Mouse (Mus musculus) MEL (cell line): ENCODE results near the gene Vmn1r85.

ENCODE experiments used
- CTCF ChIP-seq, 3 experiments: IDR thresholded peaks in 2 of 3; conservative IDR thresholded peaks in 1 of 3; 2 replicates each; pipeline ENCODE4 v1.5.1; 2011 to 2012; ENCODE audit warnings: low read length in 3 of 3, low read depth in 2 of 3, mild to moderate bottlenecking in 2 of 3, improper control_type of control experiment in 1 of 3, inconsistent platforms in 1 of 3, mixed read lengths in 1 of 3, moderate library complexity in 1 of 3; ENCODE audit not compliant: control insufficient read depth in 1 of 3, insufficient read depth in 1 of 3, poor library complexity in 1 of 3, severe bottlenecking in 1 of 3
- GATA1 ChIP-seq: IDR thresholded peaks from 2 replicates; pipeline ENCODE4 v1.6.1; 2011; ENCODE audit warnings: low read depth, low read length, improper control_type of control experiment
- KAT2A ChIP-seq: conservative IDR thresholded peaks from 2 replicates; pipeline ENCODE4 v1.6.1; 2012; ENCODE audit warnings: low read depth, low read length, improper control_type of control experiment, inconsistent platforms
- NELFE ChIP-seq: IDR thresholded peaks from 2 replicates; pipeline ENCODE4 v1.6.1; 2011; ENCODE audit warnings: low read depth, low read length, improper control_type of control experiment
- POLR2A ChIP-seq, 2 experiments: IDR thresholded peaks; 2 replicates each; pipeline ENCODE4 v1.6.1; 2011 to 2012; ENCODE audit warnings: low read length in 2 of 2, mild to moderate bottlenecking in 2 of 2, control low read depth in 1 of 2, improper control_type of control experiment in 1 of 2, low read depth in 1 of 2, moderate library complexity in 1 of 2; ENCODE audit not compliant: control insufficient read depth in 1 of 2, insufficient read depth in 1 of 2, poor library complexity in 1 of 2
- RAD21 ChIP-seq: IDR thresholded peaks from 2 replicates; pipeline ENCODE4 v1.6.1; 2011; ENCODE audit warnings: mild to moderate bottlenecking, low read depth, low read length, improper control_type of control experiment
- RCOR1 ChIP-seq: IDR thresholded peaks from 2 replicates; pipeline ENCODE4 v1.6.1; 2012; ENCODE audit warnings: low read depth, mild to moderate bottlenecking, inconsistent platforms, low read length, improper control_type of control experiment
- TBP ChIP-seq: IDR thresholded peaks from 2 replicates; pipeline ENCODE4 v1.8.0; 2011; ENCODE audit warnings: low read depth, low read length, improper control_type of control experiment
- USF1 ChIP-seq: IDR thresholded peaks from 2 replicates; pipeline ENCODE4 v1.6.1; 2014; ENCODE audit warnings: low read depth, mild to moderate bottlenecking, inconsistent platforms, low read length, improper control_type of control experiment, moderate library complexity
- ZC3H11A ChIP-seq: IDR thresholded peaks from 2 replicates; pipeline ENCODE4 v1.6.1; 2012; ENCODE audit warnings: low read depth, mild to moderate bottlenecking, inconsistent platforms, low read length, improper control_type of control experiment

DNA sequence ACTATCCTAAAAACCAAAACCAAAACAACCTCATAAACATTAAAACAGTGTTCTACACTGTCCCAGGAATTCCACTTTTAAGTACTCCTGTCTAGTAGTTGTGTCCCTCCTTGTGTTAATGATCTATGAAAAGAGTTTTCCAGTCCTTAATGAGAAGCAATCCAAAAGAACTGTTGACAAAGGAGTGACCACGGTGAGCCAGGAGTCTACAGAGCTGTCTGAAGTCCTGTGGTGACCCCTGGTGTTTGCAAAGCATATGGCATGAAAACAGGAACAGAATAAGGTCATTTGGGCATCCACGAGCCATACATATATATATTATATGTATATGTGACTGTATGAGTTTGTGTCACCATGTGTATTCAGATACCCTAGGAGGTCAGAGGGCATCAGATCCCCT is 48.9 kb downstream of the Vmn1r85 start:
- TF ChIP-seq USF1 (no peak), RCOR1 (no peak), TBP (no peak), ZC3H11A (peak; percentile 89), CTCF (IDR thresholded peaks at IDR 0.05 in 2 of 3, conservative IDR thresholded peaks at IDR 0.05 in 1 of 3; ENCODE audit: control insufficient read depth in 1 of 3, insufficient read depth in 1 of 3, low read depth in 2 of 3, low read length in 3 of 3, poor library complexity in 1 of 3, severe bottlenecking in 1 of 3) (peak; percentile 70 to 87 (median 73)), NELFE (no peak), RAD21 (peak; percentile 95), POLR2A (IDR thresholded peaks at IDR 0.05; ENCODE audit: control insufficient read depth in 1 of 2, insufficient read depth in 1 of 2, low read depth in 1 of 2, low read length in 2 of 2, poor library complexity in 1 of 2) (no peak), GATA1 (no peak), KAT2A (no peak)
